Mouse (Mus musculus) fibroblast of lung, adult 2 months (primary cell): Measurements from ENCODE around the gene Olfr1099.

Source experiments
- DNase-seq: peaks from one replicate; pipeline ENCODE4 v3.0.0-alpha.2; 2011; ENCODE audit warnings: low read depth

The Olfr1099 gene

GRCm38 (mm10) chr2:86960593-86960992, at the start of gene Olfr1099:
Gene Olfr1099 (minus strand): TSS chr2:86960693.
- no peak for DNase-seq

GRCm38 (mm10) chr2:86998098-86998497, 37.6 kb upstream of the Olfr1099 start, which contains the start of gene Olfr1102:
Gene Olfr1102 (plus strand): TSS chr2:86998398.
- DNase-seq = no peak

GRCm38 (mm10) chr2:86991121-86991520, 30.6 kb upstream of the Olfr1099 start, which contains the start of gene Olfr1101:
Gene Olfr1101 (minus strand): TSS chr2:86991221.
- no peak for DNase-seq

- DNase-seq = no peak
These were observed 19.4 kb upstream of the Olfr1099 start, which contains the start of gene Olfr1100 for GRCm38 (mm10) chr2:86979854-86980253. Gene Olfr1100 (minus strand): TSS chr2:86979954.

- no peak for DNase-seq
These were observed 33.9 kb downstream of the Olfr1099 start for GRCm38 (mm10) chr2:86926557-86926956.

- DNase-seq = no peak
These were observed 36.0 kb downstream of the Olfr1099 start, which contains the start of gene Olfr1098 for GRCm38 (mm10) chr2:86924445-86924844. Gene Olfr1098 (minus strand): TSS chr2:86924545.

GRCm38 (mm10) chr2:86905647-86906046, 54.8 kb downstream of the Olfr1099 start:
- no peak for DNase-seq
